Mouse (Mus musculus) kidney, embryonic 16.5 days (tissue): ENCODE measurements around the gene Ssh1. TPM values are rescaled to one million over a fixed set of nuclear protein-coding genes. Genes with fewer than 3 reads are reported as not detected.

ENCODE experiments used
- ATAC-seq: fragments of 200-750 bp; cut with Nextera tagmentation; 2 replicates; pipeline ENCODE4 v1.8.0; 2017; ENCODE audit warnings: moderate TSS enrichment; ENCODE audit not compliant: low FRiP score, low TSS enrichment
- H3K27ac ChIP-seq: fragments of 300-500 bp; sonication (generic); 2 replicates; pipeline ENCODE4 v1.5.1; 2014; ENCODE audit warnings: low read length
- H3K27me3 ChIP-seq: fragments of 300-500 bp; sonication (generic); 2 replicates; pipeline ENCODE4 v1.6.1; 2014; ENCODE audit warnings: low read length, control low read depth, mixed read lengths; ENCODE audit not compliant: insufficient read depth
- H3K36me3 ChIP-seq: fragments of 300-500 bp; sonication (generic); 2 replicates; pipeline ENCODE4 v1.6.1; 2014; ENCODE audit warnings: low read length, control low read depth, mixed read lengths; ENCODE audit not compliant: insufficient read depth
- H3K4me1 ChIP-seq: fragments of 300-500 bp; sonication (generic); 2 replicates; pipeline ENCODE4 v1.6.1; 2014; ENCODE audit warnings: low read length, control low read depth, mixed read lengths; ENCODE audit not compliant: insufficient read depth
- H3K4me2 ChIP-seq: fragments of 300-500 bp; sonication (generic); replicated peaks from 2 replicates; pipeline ENCODE4 v1.6.1; 2014; ENCODE audit warnings: low read depth, low read length
- H3K4me3 ChIP-seq: fragments of 300-500 bp; sonication (generic); 2 replicates; pipeline ENCODE4 v1.5.1; 2014; ENCODE audit warnings: mild to moderate bottlenecking, low read length
- H3K9ac ChIP-seq: fragments of 300-500 bp; sonication (generic); replicated peaks from 2 replicates; pipeline ENCODE4 v1.6.1; 2014; ENCODE audit warnings: low read length
- H3K9me3 ChIP-seq: fragments of 300-500 bp; sonication (generic); 2 replicates; pipeline ENCODE4 v1.6.1; 2016; ENCODE audit warnings: low read length, control low read depth
- WGBS: fragments of 180-500 bp; shearing (Covaris S2); extraction: QIAGEN DNeasy Blood & Tissue Kit; methylation state at CpG from one replicate; pipeline ENCODE4 v1.1.7; 2014; 5-methylcytosine and 5-hydroxymethylcytosine counted together
- polyA plus RNA-seq: library from polyadenylated mRNA; unstranded; fragments of >200 nt; fragmentation: Nextera tagmentation; extraction: Ambion mirVana; gene quantifications from 2 replicates; pipeline ENCODE4 v1.2.1, GENCODE M21; 2015

The Ssh1 gene
- polyA plus RNA-seq, 1 experiment from 2014 or later: 15.0 TPM

- H3K4me2 ChIP-seq: 0 out of 2 replicates have a peak overlapping the region, but pooled peaks have one; percentile 8
- H3K9me3 ChIP-seq: no peaks in the 10 kb centered on the region
- peak; percentile 17; the same call in 1 of the 2 replicates for ATAC-seq
- no peaks in the 10 kb centered on the region for H3K27me3 ChIP-seq
- H3K4me3 ChIP-seq: no peak overlapping the region
- H3K27ac ChIP-seq: peak overlapping the region; percentile 92
- H3K9ac ChIP-seq: no peak overlapping the region
- H3K36me3 ChIP-seq: peaks cover 14% of the 10 kb centered on the region
- WGBS: 70% methylated on average over 8 of the region's 8 CpGs
- H3K4me1 ChIP-seq: peaks cover 51% of the 10 kb centered on the region
These were observed 19.9 kb downstream of the Ssh1 start for GRCm38 (mm10) chr5:113973790-113974189.

DNA sequence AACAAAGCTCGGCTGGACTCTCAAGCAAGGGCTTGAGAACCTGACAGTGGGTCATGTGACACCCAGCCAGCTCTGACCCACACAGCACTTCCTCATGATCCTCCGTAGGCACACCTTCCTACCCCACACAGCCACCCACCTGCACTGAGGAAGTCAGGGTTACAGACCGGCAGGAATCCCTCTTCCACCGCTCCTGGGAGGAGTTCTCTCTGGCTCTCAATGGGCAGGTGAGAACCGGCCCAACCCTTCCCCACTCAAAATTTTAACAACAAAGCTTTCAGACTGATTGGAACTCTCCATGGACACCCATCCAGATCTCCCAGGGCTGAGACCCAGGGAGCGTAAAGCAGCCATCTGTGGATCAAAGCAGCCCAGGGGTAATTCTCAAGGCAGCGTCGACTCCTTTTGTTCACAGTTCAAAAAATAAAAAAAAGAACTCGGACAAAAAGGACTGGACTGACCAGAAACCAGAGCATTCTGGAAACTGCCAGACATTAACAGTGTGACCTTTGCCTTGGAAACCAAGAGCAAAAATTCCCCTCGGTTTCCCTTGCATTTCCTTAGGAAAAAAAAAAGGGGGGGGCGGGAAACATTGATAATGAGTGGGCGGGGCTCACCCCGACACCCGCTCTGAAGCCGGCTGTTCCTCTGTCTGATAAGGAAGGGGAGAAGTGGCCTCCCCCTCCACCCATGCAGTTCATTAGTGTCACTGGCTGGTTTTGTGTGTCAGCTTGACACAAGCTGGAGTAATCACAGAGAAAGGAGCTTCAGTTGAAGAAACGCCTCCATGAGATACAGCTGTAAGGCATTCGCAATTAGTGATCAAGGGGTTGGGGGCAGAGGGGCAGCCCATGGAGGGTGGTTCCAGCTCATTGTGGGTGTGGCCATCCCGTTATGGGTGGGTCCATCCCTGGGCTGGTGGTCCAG lies 20.8 kb downstream of the Ssh1 start:
- Histone ChIP-seq H3K9me3 (no peaks in the 10 kb centered on the region), H3K4me1 (peaks cover 59% of the 10 kb centered on the region), H3K4me2 (peak overlapping the region; percentile 39; the same call in 1 of the 2 replicates), H3K9ac (peak overlapping the region; percentile 61), H3K4me3 (0 out of 2 replicates have a peak overlapping the region, but pooled peaks have one; percentile 8), H3K27me3 (no peaks in the 10 kb centered on the region), H3K36me3 (peaks cover 18% of the 10 kb centered on the region), H3K27ac (peak overlapping the region; percentile 92)
- 10% methylated on average over 18 of the region's 18 CpGs for WGBS
- peak; percentile 54 for ATAC-seq

- no peak for ATAC-seq
- Histone ChIP-seq H3K4me1 (peaks cover 60% of the 10 kb centered on the region), H3K4me3 (no peak overlapping the region), H3K27me3 (no peaks in the 10 kb centered on the region), H3K36me3 (peaks cover 16% of the 10 kb centered on the region), H3K9ac (no peak overlapping the region; the same call in 1 of the 2 replicates), H3K4me2 (no peak overlapping the region), H3K9me3 (no peaks in the 10 kb centered on the region), H3K27ac (peak overlapping the region; percentile 92; the same call in 1 of the 2 replicates)
- 68% methylated on average over 10 of the region's 10 CpGs for WGBS
These were observed 22.2 kb downstream of the Ssh1 start for GRCm38 (mm10) chr5:113971434-113971960.

- no peaks in the 10 kb centered on the region for H3K9me3 ChIP-seq
- no peak overlapping the region for H3K4me3 ChIP-seq
- peaks cover 33% of the 10 kb centered on the region for H3K4me1 ChIP-seq
- H3K36me3 ChIP-seq: peaks cover 36% of the 10 kb centered on the region
- H3K9ac ChIP-seq: no peak overlapping the region
- H3K4me2 ChIP-seq: no peak overlapping the region
- no peak overlapping the region for H3K27ac ChIP-seq
- WGBS: 41% methylated on average over 11 of the region's 11 CpGs
- ATAC-seq: no peak
- no peaks in the 10 kb centered on the region for H3K27me3 ChIP-seq
These were observed 25.3 kb downstream of the Ssh1 start for GRCm38 (mm10) chr5:113968371-113968770.

GRCm38 (mm10) chr5:113966452-113967150 lies 27.1 kb downstream of the Ssh1 start:
- Histone ChIP-seq H3K9me3 (no peaks in the 10 kb centered on the region), H3K27ac (no peak overlapping the region), H3K4me1 (peaks cover 32% of the 10 kb centered on the region), H3K9ac (no peak overlapping the region), H3K27me3 (no peaks in the 10 kb centered on the region), H3K4me2 (no peak overlapping the region), H3K36me3 (peaks cover 38% of the 10 kb centered on the region), H3K4me3 (no peak overlapping the region)
- 90% methylated on average over 13 of the region's 13 CpGs for WGBS
- no peak for ATAC-seq

- Histone ChIP-seq H3K36me3 (peaks cover 44% of the 10 kb centered on the region), H3K9me3 (no peaks in the 10 kb centered on the region), H3K9ac (no peak overlapping the region), H3K27ac (no peak overlapping the region), H3K4me2 (no peak overlapping the region), H3K4me1 (peaks cover 29% of the 10 kb centered on the region), H3K27me3 (no peaks in the 10 kb centered on the region), H3K4me3 (no peak overlapping the region)
- 90% methylated on average over 7 of the region's 7 CpGs for WGBS
- no peak for ATAC-seq
These were observed 28.0 kb downstream of the Ssh1 start for GRCm38 (mm10) chr5:113965659-113966185.

GRCm38 (mm10) chr5:113964972-113965371 lies 28.7 kb downstream of the Ssh1 start:
- Histone ChIP-seq H3K4me3 (no peak overlapping the region), H3K9me3 (no peaks in the 10 kb centered on the region), H3K4me1 (peaks cover 29% of the 10 kb centered on the region), H3K4me2 (no peak overlapping the region), H3K27ac (no peak overlapping the region), H3K27me3 (no peaks in the 10 kb centered on the region), H3K9ac (no peak overlapping the region), H3K36me3 (peaks cover 44% of the 10 kb centered on the region)
- no peak for ATAC-seq
- WGBS: 70% methylated on average over 14 of the region's 14 CpGs

- H3K9ac ChIP-seq: no peak overlapping the region
- 51% methylated on average over 7 of the region's 7 CpGs for WGBS
- H3K27me3 ChIP-seq: no peaks in the 10 kb centered on the region
- no peak overlapping the region for H3K4me3 ChIP-seq
- ATAC-seq: no peak
- no peak overlapping the region for H3K4me2 ChIP-seq
- H3K4me1 ChIP-seq: peaks cover 25% of the 10 kb centered on the region
- H3K27ac ChIP-seq: no peak overlapping the region
- H3K36me3 ChIP-seq: peaks cover 38% of the 10 kb centered on the region
- no peaks in the 10 kb centered on the region for H3K9me3 ChIP-seq
These were observed 31.9 kb downstream of the Ssh1 start for GRCm38 (mm10) chr5:113961776-113962175.

DNA sequence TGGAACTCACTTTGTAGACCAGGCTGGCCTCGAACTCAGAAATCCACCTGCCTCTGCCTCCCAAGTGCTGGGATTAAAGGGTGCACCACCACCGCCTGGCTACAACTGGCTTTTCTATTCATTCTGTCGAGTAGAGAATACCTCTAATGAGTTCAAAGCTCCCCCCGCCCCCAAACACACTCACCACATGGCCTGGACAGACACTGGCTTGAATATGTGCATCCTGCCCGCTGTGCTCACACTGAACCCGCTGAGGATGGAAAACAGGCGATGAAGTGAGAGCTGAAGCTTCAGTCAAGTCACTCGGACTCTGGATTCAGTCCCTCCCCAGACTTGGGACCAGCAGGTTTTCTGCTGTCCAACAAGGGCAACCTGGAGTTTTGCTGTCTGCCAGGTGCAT lies 33.3 kb downstream of the Ssh1 start:
- Histone ChIP-seq H3K4me3 (no peak overlapping the region), H3K9me3 (no peaks in the 10 kb centered on the region), H3K4me1 (peaks cover 25% of the 10 kb centered on the region), H3K36me3 (peaks cover 34% of the 10 kb centered on the region), H3K27ac (no peak overlapping the region), H3K9ac (no peak overlapping the region), H3K27me3 (no peaks in the 10 kb centered on the region), H3K4me2 (no peak overlapping the region)
- WGBS: 78% methylated on average over 7 of the region's 8 CpGs
- ATAC-seq: no peak
